Mouse (Mus musculus) embryonic fibroblast, embryonic 13.5 days (primary cell): ENCODE results near the gene Parg. TPM values are rescaled to one million over a fixed set of nuclear protein-coding genes. Genes with fewer than 3 reads are reported as not detected.
A peak's percentile ranks its signal among the peaks of the same experiment; 100 is the strongest.

ENCODE experiments used
- H3K27ac ChIP-seq: 2 replicates; pipeline ENCODE4 v1.5.1; 2012; ENCODE audit warnings: low read length, control low read depth, inconsistent platforms; ENCODE audit not compliant: insufficient read depth
- H3K4me1 ChIP-seq: 2 replicates; pipeline ENCODE4 v1.6.1; 2011; ENCODE audit warnings: low read length; ENCODE audit not compliant: control insufficient read depth, insufficient read depth
- H3K4me3 ChIP-seq: 2 replicates; pipeline ENCODE4 v1.5.1; 2011; ENCODE audit warnings: mild to moderate bottlenecking, control low read depth, low read length; ENCODE audit not compliant: insufficient read depth
- CTCF ChIP-seq: IDR thresholded peaks from 2 replicates; pipeline ENCODE4 v1.5.1; 2011; ENCODE audit warnings: mild to moderate bottlenecking, control low read depth, low read length, moderate library complexity, borderline replicate concordance; ENCODE audit not compliant: insufficient read depth
- POLR2A ChIP-seq: IDR thresholded peaks from 2 replicates; pipeline ENCODE4 v1.6.1; 2011; ENCODE audit warnings: low read depth, mild to moderate bottlenecking, control low read depth, low read length, moderate library complexity
- polyA plus RNA-seq: library from polyadenylated mRNA; stranded (reverse); fragments of >200 nt; gene quantifications from 2 replicates; pipeline ENCODE4 v1.2.4, GENCODE M21; 2011; ENCODE audit warnings: low read depth; ENCODE audit not compliant: missing spikeins, insufficient read length

The Parg gene
- 51.8 and 64.2 TPM in 2 replicates for polyA plus RNA-seq

DNA sequence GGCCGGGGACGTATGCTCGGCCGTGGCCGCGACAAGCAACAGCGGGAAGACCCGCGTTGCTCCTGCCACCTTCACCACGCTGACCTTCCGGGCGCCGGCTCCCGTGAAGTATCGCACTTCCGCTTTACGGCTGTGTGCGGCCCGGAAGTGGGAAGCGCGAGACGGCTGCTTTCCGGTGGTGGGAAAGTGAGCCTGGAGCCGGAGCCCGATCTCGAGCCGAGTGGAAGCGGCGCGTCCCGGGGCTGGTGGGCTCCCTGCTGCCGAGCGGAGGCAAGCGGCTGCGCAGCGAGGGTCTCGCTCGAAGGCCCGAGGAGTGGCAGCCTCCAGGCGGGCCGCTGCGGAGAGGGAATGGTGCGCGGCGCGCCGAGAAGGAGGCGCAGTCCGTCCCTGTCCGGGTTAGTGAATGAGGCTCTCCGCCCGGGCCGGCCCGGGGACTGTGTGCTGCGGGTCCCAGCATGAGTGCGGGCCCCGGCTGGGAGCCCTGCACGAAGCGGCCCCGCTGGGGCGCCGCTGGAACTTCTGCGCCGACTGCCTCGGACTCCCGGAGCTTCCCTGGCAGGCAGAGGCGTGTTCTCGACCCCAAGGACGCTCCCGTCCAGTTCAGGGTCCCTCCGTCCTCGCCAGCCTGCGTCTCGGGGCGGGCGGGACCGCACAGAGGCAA, at the start of gene Parg, which contains the start of gene Timm23:
Gene Parg, plus strand, starts transcription at position 159 of the 661 bp plus-strand sequence.
Gene Timm23, minus strand, starts transcription at position 108 of the 661 bp plus-strand sequence.
- H3K4me3 ChIP-seq = peak within 1 kb of the TSS; percentile 98
- peak within 1 kb of the TSS; percentile 67 for H3K27ac ChIP-seq
- no peaks in the 10 kb centered on the region for H3K4me1 ChIP-seq
- TF ChIP-seq CTCF (no peak), POLR2A (peak; percentile 70)

DNA sequence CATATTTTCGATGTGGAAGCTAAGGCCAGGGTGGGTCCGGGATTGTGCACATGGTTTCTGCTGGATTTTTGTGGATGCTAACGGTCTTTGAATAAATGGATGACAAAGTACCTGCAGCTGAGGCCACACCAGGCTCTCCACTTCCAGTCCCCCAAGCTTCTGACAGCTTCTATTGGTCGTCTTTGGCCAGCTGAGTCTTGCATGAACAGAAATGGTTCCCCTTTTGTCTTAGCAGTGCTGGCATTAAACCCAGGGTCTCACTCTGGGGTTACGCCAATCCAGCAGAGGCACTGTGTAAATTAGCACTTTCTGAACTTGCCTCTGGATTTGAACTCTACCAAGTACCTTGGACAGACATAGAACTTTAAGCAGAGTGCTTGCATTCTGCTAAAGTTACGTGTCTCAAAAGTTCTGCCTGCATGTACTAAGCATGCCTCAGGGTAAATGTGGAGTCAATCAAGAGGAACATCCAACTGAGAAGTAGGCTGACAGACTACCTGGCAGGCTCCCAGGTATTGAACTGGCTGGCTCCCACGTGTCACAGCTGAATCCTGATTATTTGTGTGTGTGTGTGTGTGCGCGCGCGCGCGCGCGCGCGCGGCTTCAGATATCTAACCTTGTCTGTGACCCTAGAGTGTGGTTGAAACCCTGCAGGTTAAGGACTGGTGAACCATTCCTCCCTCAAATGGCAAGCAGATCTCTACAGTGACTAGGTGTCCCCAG, 49.3 kb upstream of the Parg start:
- TF ChIP-seq CTCF (no peak), POLR2A (no peak)
- Histone ChIP-seq H3K27ac (no peak overlapping the region), H3K4me1 (no peaks in the 10 kb centered on the region), H3K4me3 (no peak overlapping the region)

DNA sequence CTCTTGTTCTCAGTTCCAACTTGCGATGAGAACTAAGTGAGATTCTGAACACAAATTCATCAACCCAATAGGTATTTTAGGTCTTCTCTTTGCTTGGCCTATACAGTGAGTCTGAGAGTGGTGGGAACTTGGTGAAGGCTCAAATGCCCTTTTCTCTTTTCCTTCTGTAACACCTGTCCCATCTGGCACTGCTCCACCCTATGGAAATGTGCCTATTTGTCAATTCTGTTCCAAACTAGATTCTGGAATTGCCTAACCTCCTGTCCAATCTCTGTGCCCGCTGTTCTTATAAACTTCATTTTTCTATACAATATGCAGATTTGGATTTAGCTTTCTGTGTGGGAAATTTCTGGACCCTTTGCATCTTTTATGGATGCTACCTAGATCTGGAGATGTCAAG, 48.6 kb upstream of the Parg start:
- H3K4me3 ChIP-seq = no peak overlapping the region
- H3K27ac ChIP-seq = no peak overlapping the region
- no peak for TF ChIP-seq CTCF
- no peak for TF ChIP-seq POLR2A
- no peaks in the 10 kb centered on the region for H3K4me1 ChIP-seq

GRCm38 (mm10) chr14:32154758-32155157, 47.0 kb upstream of the Parg start:
- H3K4me3 ChIP-seq = no peak overlapping the region
- no peaks in the 10 kb centered on the region; the same call in 1 of the 2 replicates for H3K4me1 ChIP-seq
- no peak overlapping the region for H3K27ac ChIP-seq
- TF ChIP-seq CTCF = no peak

DNA sequence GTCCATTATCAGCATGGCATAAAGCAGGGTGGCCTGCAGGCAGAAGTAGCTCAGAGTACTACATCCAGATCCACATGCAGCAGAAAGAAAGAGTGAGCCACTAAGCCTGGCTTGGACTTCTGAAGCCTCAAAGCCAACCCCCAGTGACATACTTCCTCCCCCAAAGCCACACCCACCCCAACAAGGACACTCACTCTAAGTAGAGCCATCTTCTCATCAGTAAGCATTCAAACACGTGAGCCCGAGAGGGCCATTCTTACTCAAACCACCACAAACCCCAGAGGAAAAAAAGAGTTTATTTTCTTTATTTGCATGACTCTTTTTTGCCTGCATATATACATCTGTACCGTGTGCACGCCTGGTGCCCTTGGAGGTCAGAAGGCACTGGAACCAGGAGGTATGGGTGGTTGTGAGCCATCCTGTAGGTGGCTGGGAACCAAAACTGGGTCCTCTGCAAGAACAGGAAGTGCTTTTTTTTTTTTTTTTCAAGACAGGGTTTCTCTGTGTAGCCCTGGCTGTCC, 42.5 kb upstream of the Parg start:
- Histone ChIP-seq H3K4me1 (peaks cover 3% of the 10 kb centered on the region), H3K4me3 (peak overlapping the region; percentile 34), H3K27ac (peak overlapping the region; percentile 57)
- TF ChIP-seq CTCF = no peak
- peak; percentile 50 for TF ChIP-seq POLR2A

GRCm38 (mm10) chr14:32159690-32160246, 42.0 kb upstream of the Parg start, which contains the start of gene Ncoa4:
TSS of gene Ncoa4 (plus strand) at chr14:32159865.
- peaks cover 3% of the 10 kb centered on the region for H3K4me1 ChIP-seq
- TF ChIP-seq POLR2A = peak; percentile 90; the same call in 1 of the 2 replicates
- TF ChIP-seq CTCF = no peak
- H3K4me3 ChIP-seq = peak within 1 kb of the TSS; percentile 89
- peak within 1 kb of the TSS; percentile 74 for H3K27ac ChIP-seq

GRCm38 (mm10) chr14:32160563-32160962, 41.2 kb upstream of the Parg start:
- TF ChIP-seq POLR2A (no peak), CTCF (no peak)
- H3K27ac ChIP-seq = peak overlapping the region; percentile 74; the same call in 1 of the 2 replicates
- peaks cover 3% of the 10 kb centered on the region for H3K4me1 ChIP-seq

GRCm38 (mm10) chr14:32161090-32161885, 40.5 kb upstream of the Parg start:
- peaks cover 3% of the 10 kb centered on the region for H3K4me1 ChIP-seq
- peak overlapping the region; percentile 89 for H3K4me3 ChIP-seq
- no peak overlapping the region for H3K27ac ChIP-seq
- no peak for TF ChIP-seq POLR2A
- TF ChIP-seq CTCF = no peak

More at GRCm38 (mm10) chr14:32160563-32160962, 41.2 kb upstream of the Parg start:
- H3K4me3 ChIP-seq = peak overlapping the region; percentile 89

DNA sequence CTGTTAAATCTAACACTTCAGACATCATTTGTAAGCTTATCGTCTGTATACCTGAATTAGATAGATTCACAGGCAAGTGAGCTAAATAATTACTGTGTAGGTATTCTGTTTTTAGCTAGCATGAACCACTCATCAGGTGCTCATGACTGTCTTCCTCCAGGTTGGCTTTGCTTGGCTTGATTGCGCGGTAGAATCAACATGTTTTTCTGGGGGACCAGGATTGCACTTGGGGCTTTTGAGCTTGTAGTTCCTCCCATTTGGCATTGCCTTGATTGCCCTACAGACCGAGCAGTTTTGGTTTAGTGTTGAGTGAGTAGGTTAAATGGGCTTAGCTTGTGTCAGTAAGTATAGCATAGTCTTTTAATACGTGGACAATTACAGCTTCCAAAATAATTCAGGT, 39.5 kb upstream of the Parg start:
- TF ChIP-seq CTCF (no peak), POLR2A (no peak)
- H3K4me1 ChIP-seq = peaks cover 7% of the 10 kb centered on the region
- H3K27ac ChIP-seq = no peak overlapping the region
- no peak overlapping the region for H3K4me3 ChIP-seq
